Mouse (Mus musculus) lung, postnatal 14 days (tissue): ENCODE results near the gene Mlkl.
"Not testable (repeated sequence)": the region's sequence is repeated elsewhere in the genome, so short reads cannot be mapped to it uniquely, and the experiment has no call there.

Experiments used
- DNase-seq: peaks from one replicate; pipeline ENCODE4 v3.0.0; 2021

Gene Mlkl

DNA sequence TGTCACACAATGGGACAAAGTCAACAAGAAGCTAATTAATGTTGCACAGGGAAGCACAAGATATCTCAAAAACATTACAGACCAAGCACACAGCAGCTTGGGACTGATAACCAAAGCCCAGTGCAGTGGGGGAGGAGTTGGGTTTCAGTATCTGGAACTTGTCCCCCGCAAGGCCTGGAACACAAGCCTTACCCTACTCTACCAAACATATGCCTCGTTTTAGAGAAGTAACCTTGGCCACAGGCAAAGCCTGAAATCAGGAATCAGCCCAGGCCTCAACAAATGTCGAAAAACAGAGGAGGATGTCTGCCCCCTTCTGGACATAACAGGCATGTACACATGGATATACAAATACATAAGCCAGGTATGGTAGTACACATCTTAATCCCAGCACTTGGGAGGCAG lies 25.2 kb downstream of the Mlkl start:
- no peak for DNase-seq

DNA sequence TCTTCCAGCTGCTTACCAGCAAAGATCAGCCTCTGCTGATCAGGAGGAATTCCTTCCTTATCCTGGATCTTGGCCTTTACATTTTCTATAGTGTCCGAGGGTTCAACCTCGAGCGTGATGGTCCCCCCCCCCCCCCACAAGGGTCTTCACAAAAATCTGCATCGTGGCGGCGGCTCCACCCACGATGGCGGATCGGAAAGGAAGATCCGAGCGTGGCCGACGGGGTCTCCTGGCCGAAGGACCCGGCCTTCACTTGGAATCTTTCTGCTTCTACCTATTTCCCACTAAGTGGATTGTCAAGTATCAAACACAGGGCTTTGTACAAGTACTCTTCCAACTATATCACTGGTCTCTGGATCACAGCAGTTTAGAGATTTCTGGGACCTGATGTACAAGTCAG lies 28.0 kb downstream of the Mlkl start:
- DNase-seq: not testable (repeated sequence)

DNA sequence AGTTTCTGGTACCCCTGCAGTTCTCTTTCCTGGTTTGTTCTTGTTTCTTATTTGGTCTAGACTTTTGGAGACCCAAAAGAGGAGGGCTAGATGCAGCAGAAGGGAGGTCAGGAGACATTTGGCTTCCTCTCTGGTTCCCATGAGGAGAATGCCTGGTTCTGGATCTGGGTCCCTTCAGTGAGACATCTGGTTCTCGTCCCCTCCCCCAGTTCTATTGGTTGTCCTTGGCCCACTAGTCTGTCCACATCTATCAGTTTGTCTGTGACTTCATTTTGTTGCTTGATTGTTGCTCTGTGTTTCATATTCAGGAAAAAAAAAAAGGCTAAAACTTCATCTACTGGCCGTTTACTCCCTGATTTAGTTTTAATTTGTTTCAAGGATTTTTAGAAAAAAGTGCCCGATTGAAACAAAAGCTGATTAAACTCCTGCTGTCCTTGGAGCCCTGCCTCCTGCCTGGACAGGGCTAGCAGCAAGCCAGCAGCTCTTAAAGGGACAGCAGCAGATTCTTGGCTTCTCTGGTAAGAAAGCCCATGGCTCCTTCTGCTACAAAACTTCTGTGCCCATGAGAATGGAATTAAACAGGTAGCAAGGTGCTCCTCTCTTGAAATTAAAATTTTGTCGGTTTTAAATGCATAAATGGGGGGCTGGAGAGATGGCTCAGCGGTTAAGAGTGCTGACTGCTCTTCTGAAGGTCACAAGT lies 32.8 kb downstream of the Mlkl start:
- DNase-seq: no peak

DNA sequence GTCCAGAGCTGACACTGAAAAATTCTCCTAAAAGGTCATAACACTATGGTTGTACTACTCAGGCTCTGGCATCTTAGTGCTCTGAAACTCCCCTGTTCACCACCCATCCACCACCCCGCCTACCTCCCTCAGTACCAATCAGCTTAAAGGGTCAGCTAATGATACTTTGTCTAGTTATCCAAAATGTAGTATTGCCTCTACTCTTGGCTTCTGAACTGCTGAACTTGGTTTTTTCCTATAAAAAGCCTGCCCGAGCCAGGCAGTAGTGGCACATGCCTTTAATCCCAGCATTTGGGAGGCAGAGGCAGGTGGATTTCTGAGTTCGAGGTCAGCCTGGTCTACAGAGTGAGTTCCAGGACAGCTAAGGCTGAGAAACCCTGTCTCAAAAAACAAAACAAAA lies 33.6 kb downstream of the Mlkl start:
- DNase-seq: no peak

DNA sequence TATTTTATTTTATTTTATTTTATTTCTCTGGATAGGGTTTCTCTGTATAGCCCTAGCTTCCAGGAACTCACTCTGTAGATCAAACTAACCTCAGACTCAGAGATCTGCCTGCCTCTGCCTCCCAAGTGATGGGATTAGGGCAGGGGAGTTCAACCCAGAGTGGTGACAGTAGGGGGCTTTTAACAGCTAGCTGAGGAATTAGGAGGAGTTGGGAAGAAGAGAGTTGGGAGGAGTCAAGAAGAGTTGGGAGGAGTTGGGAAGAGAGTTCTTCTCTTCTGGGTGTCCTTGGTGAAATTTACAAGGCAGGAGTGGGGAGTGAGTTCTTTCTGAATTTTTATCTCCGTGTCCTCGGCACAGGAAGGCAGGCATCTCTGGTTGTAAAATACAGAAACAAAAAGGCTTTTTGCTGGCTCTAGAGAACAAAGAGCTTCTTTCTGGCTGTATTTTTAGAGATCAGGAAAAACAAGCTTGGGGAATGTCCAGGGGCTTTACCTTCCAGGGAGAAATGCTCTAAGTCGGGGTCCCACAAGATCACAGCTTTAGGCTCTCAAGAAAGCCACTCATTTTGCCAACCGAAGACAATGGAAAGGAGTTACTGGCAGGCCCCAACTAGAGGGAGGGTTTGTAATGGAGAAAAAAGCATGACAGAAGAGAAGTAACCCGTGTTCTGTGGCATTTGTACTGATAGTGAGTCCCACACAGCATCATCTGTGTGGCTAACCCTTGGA lies 34.7 kb downstream of the Mlkl start:
- DNase-seq: not testable (repeated sequence)

DNA sequence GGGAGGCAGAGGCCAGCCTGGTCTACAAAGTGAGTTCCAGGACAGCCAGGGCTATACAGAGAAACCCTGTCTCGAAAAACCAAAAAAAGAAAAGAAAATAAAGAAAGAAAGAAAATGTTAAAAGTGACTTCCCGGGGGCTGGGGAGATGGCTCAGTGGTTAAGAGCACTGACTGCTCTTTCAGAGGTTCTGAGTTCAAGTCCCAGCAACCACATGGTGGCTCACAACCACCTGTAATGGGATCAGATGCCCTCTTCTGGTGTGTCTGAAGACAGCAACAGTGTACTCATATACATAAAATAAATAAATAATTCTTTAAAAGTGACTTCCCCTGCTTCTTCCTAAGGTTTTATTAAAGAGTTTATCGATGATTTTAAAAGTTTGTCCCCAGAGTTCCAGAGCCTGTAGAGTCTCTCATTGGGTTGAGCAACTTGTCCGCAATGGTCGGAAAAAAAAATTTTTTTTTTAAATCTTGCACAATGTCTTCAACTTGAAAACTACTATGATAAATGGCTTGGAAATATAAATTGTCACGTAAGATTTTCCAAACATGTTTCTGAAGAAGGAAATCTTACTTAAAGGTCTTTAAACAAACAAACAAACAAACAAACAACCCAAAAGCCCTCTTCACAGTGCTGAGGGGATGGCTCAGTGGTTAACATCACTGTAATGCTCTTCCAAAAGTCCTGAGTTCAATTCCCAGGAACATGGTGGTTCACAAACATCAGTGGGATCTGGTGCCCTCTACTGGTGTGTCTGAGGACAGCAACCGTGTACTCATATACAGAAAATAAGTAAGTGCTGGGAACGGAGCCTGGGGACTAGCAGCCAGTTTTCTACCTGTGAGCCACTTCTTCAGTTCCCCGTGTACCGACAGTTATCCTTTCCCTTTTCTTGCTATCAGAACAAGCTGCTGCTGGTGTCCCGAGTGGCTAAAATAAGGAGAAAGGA lies 37.1 kb downstream of the Mlkl start:
- DNase-seq: peak; percentile 3

DNA sequence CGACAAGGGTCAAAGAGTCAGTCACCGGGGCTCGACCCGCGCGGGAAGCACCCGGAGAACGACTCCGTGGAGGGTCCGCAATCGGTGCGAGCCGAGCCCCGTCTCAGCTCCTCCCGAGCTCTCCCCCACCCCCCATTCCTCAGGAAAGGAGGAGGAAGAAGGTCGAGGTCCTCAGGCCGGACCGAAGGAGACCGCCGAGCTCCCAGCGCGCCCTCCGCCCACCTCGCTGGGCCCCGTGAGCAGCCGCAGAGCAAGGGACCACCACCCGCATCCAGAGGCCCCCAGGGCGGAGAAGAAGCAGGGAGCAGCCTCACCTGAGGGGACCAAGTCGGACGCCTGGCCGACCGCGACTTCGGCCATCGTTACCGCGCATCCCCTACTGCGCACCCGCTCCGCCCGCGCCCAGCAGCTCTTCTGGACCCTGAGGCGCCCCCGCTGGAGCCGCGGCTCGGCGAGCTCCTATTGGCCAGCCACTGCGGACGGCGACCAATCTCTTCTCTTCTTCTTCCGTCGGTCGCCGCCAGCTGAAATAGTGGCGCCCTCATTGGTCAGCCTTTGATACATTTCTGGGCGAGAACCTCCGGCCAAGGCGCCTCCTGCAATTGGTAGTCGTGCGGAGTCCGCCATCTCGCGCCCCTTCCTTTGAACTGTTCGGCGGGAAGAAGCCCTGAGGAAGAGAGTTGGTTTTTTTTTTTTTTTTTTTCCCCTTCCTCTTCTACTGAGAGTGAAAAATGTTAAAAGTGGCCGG lies 38.0 kb downstream of the Mlkl start, which contains the start of gene Rfwd3:
TSS of gene Rfwd3 (minus strand) at position 402 of the 748 bp plus-strand sequence.
- DNase-seq: peak; percentile 95

DNA sequence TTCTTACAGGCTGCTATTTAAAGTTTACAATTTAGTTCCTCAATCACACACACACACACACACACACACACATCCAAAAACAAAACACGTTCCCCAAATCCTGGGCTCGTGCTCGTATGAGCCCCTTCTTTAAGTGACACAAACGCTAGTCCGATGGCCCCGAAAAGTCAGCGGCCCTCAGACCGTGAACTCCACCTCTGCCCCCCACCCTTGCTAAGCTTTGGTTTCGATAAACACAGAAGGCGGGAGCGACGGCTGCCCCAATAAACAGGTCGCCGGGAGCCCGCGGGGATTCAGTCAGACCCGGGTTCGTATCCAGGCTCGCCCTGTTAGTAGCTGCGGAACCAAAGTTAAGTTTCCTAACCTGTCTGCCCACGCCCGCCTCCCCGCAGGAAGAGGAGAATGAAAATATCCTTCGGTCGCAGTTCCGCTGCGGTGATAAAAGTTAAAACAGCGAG lies 38.6 kb downstream of the Mlkl start:
- DNase-seq: peak; percentile 60

DNA sequence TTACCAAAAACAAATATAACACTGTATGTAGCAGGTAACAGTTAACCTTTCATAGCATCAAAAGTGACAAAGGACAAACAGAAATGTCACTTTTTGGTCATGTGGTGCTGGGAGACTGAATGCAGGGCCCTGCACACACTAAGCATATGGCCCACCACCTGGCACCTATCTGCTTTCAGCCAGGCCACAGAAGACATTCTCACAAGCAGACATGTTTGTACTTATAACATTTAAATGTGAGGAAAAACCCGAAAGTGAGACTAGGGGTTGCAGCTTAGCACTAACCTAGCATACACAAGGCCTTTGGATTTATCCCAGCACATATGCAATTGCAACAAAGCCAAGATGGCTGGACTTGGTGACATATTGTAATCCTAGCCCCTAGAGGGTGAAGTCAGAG lies 40.0 kb downstream of the Mlkl start:
- DNase-seq: no peak

DNA sequence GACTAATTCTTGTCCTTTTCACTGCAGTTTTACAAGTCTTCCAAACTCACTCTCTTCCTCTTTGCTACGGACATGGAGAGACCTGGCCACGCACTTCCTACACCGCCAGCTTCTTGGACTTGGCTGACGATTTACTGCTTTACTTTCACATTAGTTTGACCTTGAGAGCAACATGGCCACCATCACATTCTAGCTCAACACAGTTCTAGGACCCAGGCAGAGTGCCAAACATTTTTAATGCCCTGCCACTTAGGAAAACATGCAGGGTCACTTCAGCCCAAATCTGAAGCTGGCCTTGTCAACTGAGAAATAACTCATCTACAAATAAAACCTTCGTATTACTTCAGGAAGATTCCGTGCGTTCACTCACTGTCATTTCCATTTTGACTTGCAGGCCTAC lies 46.2 kb downstream of the Mlkl start:
- DNase-seq: no peak

DNA sequence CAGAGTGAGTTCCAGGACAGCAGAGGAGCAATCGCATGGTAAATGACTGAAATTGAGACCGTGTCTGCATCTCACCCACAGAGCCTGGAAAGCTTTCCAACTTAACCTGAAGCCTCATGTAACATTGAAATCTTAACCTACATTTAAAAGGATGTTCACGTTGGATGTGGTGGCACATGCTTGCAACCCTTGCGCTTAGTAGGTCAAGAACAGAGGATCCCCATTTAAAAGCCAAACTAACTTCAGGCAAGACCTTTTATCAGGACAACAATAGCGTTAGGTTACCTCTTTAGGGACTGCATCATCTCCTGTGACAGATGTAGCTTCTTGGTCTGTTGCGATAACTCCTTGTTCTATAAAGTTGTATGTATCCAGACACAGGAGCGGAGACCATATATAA lies 47.4 kb downstream of the Mlkl start:
- no peak for DNase-seq

DNA sequence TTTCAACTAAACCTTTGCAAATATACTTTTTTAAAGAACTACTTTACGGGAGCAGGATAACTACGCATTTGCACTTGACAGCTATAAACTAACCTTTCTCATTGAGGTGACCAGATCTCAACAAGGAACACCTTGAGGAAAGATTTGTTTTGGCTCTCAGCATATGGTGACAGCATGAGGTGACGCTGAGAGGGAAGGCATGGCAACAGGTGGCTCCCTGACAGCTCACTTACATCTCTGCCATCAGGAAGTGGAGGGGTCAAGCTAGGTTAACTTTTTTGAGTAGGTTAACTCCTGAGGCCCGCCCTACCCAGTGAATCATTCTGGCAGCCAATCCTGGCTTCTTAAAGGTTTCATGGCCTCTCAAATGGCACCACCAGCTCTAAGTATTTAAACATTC lies 52.4 kb downstream of the Mlkl start:
- DNase-seq: no peak

DNA sequence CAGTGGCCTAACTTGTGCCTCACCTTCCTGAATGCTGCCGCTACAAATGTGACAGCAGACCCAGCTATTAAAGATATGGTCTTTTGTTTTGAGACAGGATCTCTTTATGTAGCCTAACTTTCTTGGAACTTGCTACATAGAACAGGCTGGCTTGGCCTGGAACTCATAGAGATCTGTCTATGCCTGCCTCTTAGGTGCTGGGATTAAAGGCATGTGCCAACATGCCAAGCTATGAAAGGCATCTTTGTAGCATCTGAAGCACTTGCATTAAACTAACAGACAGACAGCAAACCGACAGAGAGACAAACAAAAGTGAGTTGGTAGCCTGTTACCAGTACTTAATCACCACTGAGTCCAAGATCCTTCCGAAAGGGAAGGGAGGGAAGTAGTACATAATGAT lies 55.9 kb downstream of the Mlkl start:
- DNase-seq: no peak

DNA sequence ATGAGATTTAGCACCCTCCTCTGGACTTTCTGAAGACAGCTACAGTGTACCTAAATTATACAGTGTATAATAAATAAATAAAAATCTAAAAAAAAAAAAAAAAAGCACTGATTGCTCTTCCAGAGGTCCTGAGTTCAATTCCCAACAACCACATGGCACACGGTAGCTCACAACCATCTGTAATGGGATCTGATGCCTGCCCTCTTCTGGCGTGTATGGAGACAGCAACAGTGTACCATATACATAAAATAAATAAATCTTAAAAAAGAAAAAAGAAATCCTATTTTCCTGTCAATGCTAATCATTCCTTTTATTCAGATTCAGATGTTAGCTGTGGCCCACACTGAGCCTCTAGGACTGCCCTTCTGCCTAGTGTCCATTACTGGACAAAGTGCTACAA lies 69.7 kb downstream of the Mlkl start:
- DNase-seq: no peak

DNA sequence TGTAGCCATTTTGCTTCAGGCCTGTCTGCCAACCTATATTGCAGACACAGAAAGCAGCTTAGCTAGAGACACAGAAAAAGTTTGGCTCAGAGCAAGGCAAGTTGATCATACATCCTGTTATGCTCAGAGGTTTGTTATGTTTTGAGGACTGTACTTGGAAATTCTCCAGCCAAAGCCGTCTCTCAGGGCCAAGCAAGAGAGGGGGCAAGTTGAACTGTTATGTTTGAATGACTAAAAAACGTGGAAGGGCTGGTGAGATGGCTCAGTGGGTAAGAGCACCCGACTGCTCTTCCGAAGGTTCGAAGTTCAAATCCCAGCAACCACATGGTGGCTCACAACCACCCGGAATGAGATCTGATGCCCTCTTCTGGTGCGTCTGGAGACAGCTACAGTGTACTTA lies 71.8 kb downstream of the Mlkl start:
- peak; percentile 4 for DNase-seq

DNA sequence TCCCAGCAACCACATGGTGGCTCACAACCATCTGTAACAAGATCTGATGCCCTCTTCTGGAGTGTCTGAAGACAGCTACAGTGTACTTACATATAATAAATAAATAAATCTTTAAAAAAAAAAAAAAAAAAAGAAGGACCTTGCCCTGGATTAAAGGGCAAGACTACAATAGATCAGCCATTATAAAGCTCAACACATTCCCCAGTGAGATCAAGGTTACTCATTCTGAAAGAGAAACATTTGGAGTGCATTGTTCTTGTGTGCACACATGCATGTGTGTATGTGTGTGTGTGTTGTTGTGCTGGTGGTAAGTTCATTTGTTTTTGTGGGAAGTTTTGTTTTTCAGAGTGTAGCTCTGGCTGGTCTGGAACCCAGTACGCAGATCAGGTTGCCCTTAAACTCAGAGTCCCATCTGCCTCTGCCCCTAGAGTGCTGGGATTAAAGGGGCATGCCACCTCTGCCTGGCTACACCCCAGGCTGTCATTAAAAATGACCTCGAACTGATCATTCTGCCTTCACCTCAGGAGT lies 73.2 kb downstream of the Mlkl start:
- no peak for DNase-seq

DNA sequence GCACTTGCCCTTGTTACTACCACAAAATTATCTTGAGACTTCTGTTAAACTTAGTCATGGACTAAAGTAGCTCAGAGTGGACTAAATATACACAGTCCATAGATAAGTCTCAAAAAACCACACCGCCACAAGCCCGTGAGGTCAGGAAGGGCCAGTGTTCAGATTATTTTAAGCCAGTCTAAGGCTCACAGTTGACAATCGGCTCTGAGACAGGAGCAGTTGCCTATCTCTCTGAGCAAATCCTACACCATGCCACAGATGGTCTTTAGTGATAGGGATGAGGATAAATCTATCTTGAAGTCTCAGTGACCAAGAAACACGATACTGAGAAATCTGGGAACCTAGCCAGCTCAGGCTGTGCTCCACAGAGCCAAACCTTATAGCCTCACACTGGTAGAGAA lies 76.0 kb downstream of the Mlkl start:
- no peak for DNase-seq
